Mouse (Mus musculus) gastrocnemius, postnatal 4 days (tissue): ENCODE results near the gene Tmem178. TPM values are rescaled to one million over a fixed set of nuclear protein-coding genes. Genes with fewer than 3 reads are reported as not detected.
"Not testable (repeated sequence)": the region's sequence is repeated elsewhere in the genome, so short reads cannot be mapped to it uniquely, and the experiment has no call there.

Source experiments
- DNase-seq, 2 experiments: peaks; one replicate each; pipeline ENCODE4 v3.0.0; 2021 to 2022; ENCODE audit warnings: low spot score in 2 of 2, mixed read lengths in 2 of 2
- total RNA-seq, 2 experiments: library from RNA; stranded (reverse); gene quantifications; 2 replicates each; pipeline ENCODE4 v1.2.3; 2021

Gene Tmem178
- total RNA-seq, 2 experiments from 2014 or later: 1.2 TPM

DNA sequence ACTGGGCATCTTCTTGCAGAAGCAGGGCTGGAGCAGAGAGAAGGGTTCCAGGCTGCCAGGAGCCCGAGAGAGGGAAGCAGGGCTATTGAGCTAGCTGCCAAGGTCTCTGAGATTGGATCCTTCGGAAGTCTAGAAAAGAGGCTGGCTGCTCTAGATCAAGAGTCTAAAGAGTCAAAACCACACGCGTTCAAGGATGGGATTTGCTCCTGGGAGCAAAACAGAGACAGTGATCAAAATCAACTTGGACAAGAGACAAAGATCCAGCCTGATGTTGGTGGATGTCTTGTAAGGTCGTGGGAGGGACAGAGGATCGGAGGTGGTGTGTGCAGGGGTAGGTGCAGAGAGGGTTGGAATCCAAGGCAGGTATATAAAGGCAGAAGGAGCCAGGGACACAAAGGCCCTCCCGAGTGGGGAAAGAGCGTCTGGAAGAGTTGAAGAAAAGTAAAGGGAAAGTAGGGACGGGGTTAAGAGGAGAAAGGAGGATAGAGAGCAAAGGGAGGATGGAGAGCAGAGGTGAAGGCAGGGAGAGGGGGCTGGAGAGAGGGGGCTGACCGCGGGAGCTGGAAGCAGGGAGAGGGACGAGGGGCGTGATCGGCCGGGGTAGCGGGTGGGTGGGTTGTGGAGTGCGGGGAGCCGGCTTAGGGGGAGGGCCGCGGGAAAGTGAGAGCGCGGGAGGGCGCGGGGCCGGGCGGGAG, 450 bp upstream of the Tmem178 start:
- DNase-seq: no peak

- not testable (repeated sequence) for DNase-seq
Measured at GRCm38 (mm10) chr17:80945510-80945909, 1.1 kb downstream of the Tmem178 start.

GRCm38 (mm10) chr17:80946091-80946885, 1.9 kb downstream of the Tmem178 start:
- no peak for DNase-seq

DNA sequence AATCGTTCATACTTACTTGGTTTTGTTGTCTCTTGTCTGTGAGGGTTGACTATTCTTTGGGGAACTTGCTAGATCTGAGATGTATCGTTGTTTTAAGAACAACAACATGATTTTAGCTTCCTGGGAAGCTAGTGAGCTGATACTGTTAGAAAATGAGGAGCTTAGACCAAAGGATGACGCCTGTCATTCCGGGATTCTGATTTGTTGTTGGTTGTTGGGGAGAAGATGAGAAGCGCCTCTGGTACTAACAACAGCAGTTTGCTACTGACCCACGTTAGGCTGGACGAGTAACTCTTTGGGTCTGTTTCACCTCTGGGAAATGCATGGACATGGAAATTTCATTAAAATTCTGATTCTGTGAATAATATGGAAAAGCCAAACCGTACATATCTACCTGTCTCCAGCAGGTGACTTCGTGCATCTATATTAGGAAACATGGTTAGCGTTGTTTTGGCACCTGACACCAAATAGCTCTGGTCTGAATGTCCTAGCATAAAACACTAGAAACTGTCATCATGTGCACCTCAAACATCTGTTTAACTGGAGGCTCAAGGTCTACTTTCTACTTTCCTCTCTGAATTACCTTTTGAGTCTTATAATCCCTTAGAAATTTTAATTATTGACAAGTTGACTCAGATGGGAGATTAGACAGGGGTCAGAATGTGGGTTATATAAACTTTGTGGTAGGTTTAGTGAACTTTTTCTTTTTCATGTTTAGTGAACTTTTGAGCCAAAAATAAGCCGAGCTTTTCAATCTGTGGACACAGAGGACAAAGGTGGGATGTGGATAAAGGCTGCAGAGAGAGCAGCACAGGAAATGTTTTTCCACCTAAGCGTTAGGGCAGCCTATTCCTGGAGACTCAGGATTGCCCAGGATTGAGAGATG, 2.9 kb downstream of the Tmem178 start:
- DNase-seq: no peak

DNA sequence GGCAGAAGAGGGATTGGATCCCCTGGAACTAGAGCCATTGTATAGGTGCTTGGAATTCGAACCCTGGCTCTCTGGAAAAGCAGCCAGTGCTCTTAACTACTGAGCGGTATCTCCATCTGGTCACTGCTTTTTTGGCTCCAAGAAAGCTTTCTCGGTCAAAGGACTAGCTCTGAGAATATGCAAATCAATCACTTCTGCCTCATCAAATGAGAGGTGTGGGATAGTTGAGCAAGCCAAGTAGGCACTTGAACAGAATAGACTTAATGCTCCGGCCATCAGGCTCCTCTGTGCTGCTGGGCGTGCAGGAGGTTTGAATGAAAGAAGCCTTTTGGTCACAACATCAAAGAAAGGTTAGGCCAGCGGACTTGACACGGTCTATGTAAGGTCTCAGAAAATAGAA, 5.0 kb downstream of the Tmem178 start:
- no peak for DNase-seq

- no peak for DNase-seq
Measured at GRCm38 (mm10) chr17:80949895-80950294, 5.5 kb downstream of the Tmem178 start.

DNA sequence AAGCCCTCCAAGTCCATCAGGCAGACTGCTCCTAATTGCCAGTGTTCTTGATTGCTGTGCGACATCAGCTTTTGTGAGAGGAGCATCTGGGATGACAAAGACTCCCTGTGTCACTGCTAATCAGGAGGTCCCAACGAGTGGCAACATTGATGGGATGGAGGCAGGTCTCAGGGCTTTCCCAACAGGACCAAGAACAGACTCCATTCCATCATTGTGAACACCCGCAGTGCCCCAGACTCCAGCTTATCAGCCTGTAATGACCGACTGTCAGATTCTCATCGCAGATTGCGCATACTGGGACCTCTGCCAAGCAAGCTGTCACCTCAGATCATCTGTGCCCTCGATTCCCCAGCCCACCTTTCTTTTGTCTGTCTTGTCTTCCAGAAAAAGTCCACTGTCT, 7.9 kb downstream of the Tmem178 start:
- DNase-seq: no peak

DNA sequence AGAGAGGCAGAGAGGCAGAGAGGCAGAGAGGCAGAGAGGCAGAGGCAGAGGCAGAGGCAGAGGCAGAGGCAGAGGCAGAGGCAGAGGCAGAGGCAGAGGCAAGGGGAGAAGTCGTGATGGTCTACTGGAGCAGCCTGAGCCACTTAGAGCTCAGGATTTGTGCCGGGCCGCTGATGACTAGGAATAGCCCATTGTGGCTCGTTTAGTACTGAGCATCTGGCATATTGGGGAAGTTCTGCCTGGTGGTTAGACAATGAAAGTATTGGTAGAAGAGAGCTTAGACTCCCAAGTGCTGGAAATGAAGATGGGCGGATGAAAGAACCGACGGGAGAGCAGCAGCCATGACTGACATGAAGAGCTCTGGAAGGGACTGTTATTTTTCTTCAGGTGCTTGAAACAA, 11.0 kb downstream of the Tmem178 start:
- DNase-seq: no peak

DNA sequence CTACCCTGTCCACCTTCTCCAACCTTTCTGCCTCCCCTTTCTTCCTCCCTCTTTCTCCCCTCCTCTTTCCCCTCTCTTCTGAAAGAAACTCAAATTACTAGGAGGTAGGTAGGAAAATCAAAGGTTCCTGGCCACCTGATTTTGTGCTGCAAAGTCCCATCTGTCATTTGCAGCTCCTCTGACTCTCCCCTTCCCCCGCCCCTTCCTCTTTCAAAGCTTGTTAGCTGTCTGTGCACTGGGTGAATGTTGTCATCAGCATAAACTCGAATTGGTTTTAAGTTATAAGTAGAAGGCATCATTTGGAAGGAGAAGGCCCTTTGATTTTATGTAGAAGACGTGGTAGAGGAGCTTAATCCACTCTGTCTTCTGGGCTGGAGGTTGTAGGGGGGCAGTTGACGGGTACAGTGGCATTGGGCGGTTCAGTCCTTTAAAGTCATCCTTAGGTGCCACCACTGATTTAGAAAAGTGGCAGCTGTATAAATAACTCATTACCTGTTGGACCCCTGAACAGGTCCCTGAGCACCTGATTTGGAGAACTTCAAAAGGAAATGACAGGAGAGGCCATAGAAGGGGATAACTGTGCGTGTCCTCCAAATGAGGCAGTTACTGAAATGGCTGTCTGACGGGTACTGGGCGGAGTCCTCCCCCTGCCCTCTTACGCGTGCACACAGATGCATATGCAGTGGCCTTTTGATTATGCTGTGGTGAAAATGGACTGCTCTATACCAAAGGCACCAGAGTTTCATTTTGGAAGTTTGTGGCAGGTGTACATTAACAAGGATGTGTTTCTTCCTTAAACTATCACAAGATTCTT, 11.8 kb downstream of the Tmem178 start:
- DNase-seq: no peak

DNA sequence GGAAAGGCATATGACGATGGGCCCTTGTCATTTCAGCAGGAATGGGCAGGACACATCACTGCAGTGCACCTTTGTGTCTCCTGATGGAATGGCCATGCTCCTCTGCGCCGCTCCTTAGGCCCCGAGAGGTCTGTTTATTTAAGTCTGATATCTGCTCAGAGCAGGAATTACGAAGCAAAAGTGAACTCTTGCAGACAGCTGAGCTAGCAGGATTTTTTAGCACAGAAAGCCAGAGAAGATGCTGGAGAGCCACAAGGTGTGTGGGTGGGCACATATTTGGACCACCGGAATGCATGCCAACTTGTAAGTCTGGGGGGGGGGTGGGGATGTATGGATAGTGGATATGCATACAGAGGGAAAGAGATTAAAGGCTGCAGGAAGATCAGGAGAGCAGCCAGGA, 13.9 kb downstream of the Tmem178 start:
- no peak for DNase-seq

DNA sequence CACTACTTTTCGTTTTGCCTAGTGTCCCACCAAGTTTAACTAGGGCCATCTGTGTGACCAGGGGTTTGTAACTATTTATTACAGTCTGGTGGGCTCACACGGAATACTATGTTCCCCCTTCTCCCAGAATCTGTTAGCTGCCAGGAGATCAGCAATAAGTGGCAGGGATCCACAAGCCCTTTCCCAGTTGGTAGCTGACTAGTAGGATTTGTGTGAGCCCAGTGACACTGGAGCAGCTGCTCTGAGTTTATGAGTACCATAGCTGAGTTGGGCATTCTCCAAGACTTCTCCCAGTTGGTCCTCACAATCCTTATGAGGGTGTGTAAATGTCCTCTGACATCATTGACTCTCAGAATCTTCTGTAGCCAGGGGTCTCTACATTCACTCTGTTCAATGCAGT, 15.4 kb downstream of the Tmem178 start:
- DNase-seq: no peak

GRCm38 (mm10) chr17:80967475-80967874, 23.0 kb downstream of the Tmem178 start:
- no peak for DNase-seq

- DNase-seq: peak; percentile 27 to 55
Measured at GRCm38 (mm10) chr17:80969643-80970619, 25.5 kb downstream of the Tmem178 start.

- DNase-seq: no peak
Measured at GRCm38 (mm10) chr17:80970716-80971115, 26.3 kb downstream of the Tmem178 start.

DNA sequence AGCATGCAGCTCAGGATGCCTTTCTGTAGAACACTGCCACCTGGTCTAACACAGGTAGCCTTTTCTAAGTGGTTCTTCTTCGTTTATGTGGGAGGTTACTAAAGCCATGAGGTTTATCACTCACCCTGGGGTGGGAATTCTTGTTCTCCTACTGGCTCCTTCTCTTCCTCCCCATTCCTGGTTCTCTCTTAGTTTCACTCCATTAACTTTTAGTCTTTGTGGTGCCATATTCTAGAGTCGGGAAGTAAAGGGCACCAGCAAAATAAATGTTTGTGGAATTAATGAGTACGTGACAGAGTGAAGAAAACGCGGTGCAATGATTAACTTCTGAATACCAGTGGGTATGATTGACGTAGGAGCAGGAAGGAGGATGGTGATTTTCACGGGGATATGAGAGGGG, 28.5 kb downstream of the Tmem178 start:
- no peak for DNase-seq

- DNase-seq: no peak
Measured at GRCm38 (mm10) chr17:80977245-80977644, 32.8 kb downstream of the Tmem178 start.

- DNase-seq: no peak
Measured at GRCm38 (mm10) chr17:80980096-80980495, 35.7 kb downstream of the Tmem178 start.

GRCm38 (mm10) chr17:80981721-80982411, 37.4 kb downstream of the Tmem178 start:
- DNase-seq: no peak

- peak; percentile 31 to 61 for DNase-seq
Measured at GRCm38 (mm10) chr17:80982412-80982787, 38.0 kb downstream of the Tmem178 start.
